Mouse (Mus musculus) layer of hippocampus, postnatal 36 days (tissue): ENCODE data around the gene Nuf2. TPM values are rescaled to one million over a fixed set of nuclear protein-coding genes. Genes with fewer than 3 reads are reported as not detected.
A peak's percentile ranks its signal among the peaks of the same experiment; 100 is the strongest.
"Not testable (repeated sequence)": the region's sequence is repeated elsewhere in the genome, so short reads cannot be mapped to it uniquely, and the experiment has no call there.

Experiments
- DNase-seq, 2 experiments: peaks; one replicate each; pipeline ENCODE4 v3.0.0; 2022
- total RNA-seq, 2 experiments: library from RNA; stranded (reverse); gene quantifications; 2 replicates each; pipeline ENCODE4 v1.2.3; 2021

The Nuf2 gene
- total RNA-seq = 1 to 10 TPM; 4.0 to 4.6 TPM

GRCm38 (mm10) chr1:169530876-169531701, at the start of gene Nuf2:
Gene Nuf2 (minus strand): TSS chr1:169531464.
- peak; percentile 98 to 99 for DNase-seq

GRCm38 (mm10) chr1:169579572-169579971, 48.3 kb upstream of the Nuf2 start:
- DNase-seq = no peak

GRCm38 (mm10) chr1:169574136-169574535, 42.9 kb upstream of the Nuf2 start:
- no peak for DNase-seq

GRCm38 (mm10) chr1:169555621-169556020, 24.4 kb upstream of the Nuf2 start:
- no peak for DNase-seq

- DNase-seq = no peak
Measured at GRCm38 (mm10) chr1:169555019-169555418, 23.8 kb upstream of the Nuf2 start.

GRCm38 (mm10) chr1:169553446-169553845, 22.2 kb upstream of the Nuf2 start:
- no peak for DNase-seq

GRCm38 (mm10) chr1:169540415-169540814, 9.2 kb upstream of the Nuf2 start:
- no peak for DNase-seq

GRCm38 (mm10) chr1:169531702-169532535, 655 bp upstream of the Nuf2 start:
- DNase-seq = peak; percentile 47 to 68

- no peak for DNase-seq
Measured at GRCm38 (mm10) chr1:169529996-169530518, 1.2 kb downstream of the Nuf2 start.

GRCm38 (mm10) chr1:169526006-169526680, 5.1 kb downstream of the Nuf2 start:
- no peak for DNase-seq

GRCm38 (mm10) chr1:169519337-169519736, 11.9 kb downstream of the Nuf2 start:
- DNase-seq = peak; percentile 31 to 36

GRCm38 (mm10) chr1:169517899-169518517, 13.3 kb downstream of the Nuf2 start:
- not testable (repeated sequence) for DNase-seq

GRCm38 (mm10) chr1:169517376-169517892, 13.8 kb downstream of the Nuf2 start:
- no peak for DNase-seq

GRCm38 (mm10) chr1:169506354-169506753, 24.9 kb downstream of the Nuf2 start:
- DNase-seq = no peak

GRCm38 (mm10) chr1:169502876-169503275, 28.4 kb downstream of the Nuf2 start:
- no peak for DNase-seq

GRCm38 (mm10) chr1:169495621-169496020, 35.6 kb downstream of the Nuf2 start:
- peak; percentile 56 to 66 for DNase-seq

GRCm38 (mm10) chr1:169491561-169491960, 39.7 kb downstream of the Nuf2 start:
- no peak for DNase-seq

- DNase-seq = peak; percentile 54 to 55
Measured at GRCm38 (mm10) chr1:169485408-169485885, 45.8 kb downstream of the Nuf2 start.

- DNase-seq = no peak
Measured at GRCm38 (mm10) chr1:169484565-169484964, 46.7 kb downstream of the Nuf2 start.

GRCm38 (mm10) chr1:169482596-169483335, 48.5 kb downstream of the Nuf2 start:
- no peak for DNase-seq

GRCm38 (mm10) chr1:169471185-169471584, 60.1 kb downstream of the Nuf2 start:
- no peak for DNase-seq
